ENCODE assay signal across 8 mouse cellular contexts in genomic region chr11:100931254-100931921, GRCm38 (mm10). TPM values are rescaled to one million over a fixed set of nuclear protein-coding genes. Genes with fewer than 3 reads are reported as not detected.
DNase-seq lines count a peak whose midpoint lies in the region; ATAC-seq and TF ChIP-seq lines count a peak whose summit lies in the region.

No protein-coding gene starts in this region.

- H3K79me2 ChIP-seq in myocyte (ENCODE audit: control insufficient read depth, insufficient read depth): peaks cover 91% of the 10 kb centered on the region

- H3K27me3 ChIP-seq in myocyte (ENCODE audit: control insufficient read depth, insufficient read depth, insufficient read length): no peaks in the 10 kb centered on the region

- intact Hi-C loops in left cerebral cortex, postnatal 36 days (cut with DNase I): no loop called here

- peak overlapping the region; percentile 71 for H3K4me2 ChIP-seq in myocyte (ENCODE audit: low read depth)

- peak; percentile 91 for ATAC-seq in CD4-positive, CD25-positive, alpha-beta regulatory T cell, adult 4 months
- ATAC-seq in granulocyte monocyte progenitor cell, adult 5-6 weeks (replicated peaks; ENCODE audit: poor library complexity, severe bottlenecking): peak; percentile 60
- ATAC-seq in cerebellum, adult (ENCODE audit: insufficient number of reproducible peaks, low FRiP score, low TSS enrichment): no peak

- H3K4me3 ChIP-seq in myocyte: peak overlapping the region; percentile 8

- DNase-seq in embryo, embryonic 11 days: peak; percentile 3
- DNase-seq in embryo, embryonic 10 days (ENCODE audit: low spot score): no peak
- DNase-seq in kidney, postnatal 25 days: peak; percentile 52 to 63
- no peak for DNase-seq in left cerebral cortex, postnatal 36 days (ENCODE audit: low spot score in 2 of 2)

- H3ac ChIP-seq in myocyte (ENCODE audit: control insufficient read depth, insufficient read length): no peak overlapping the region

- TF ChIP-seq POLR2A in myocyte (IDR thresholded peaks at IDR 0.05; ENCODE audit: insufficient read length, low read depth): no peak

- H3K36me3 ChIP-seq in myocyte (ENCODE audit: control insufficient read depth, insufficient read depth): no peaks in the 10 kb centered on the region

TF ChIP-seq in myocyte, 11 proteins besides CTCF, POLR2A, EP300 and RAD21:
- TF ChIP-seq TCF3 (IDR thresholded peaks at IDR 0.05; ENCODE audit: insufficient read length, low read depth) (no peak), POLR2AphosphoS2 (IDR thresholded peaks at IDR 0.05; ENCODE audit: insufficient read length, low read depth) (no peak), E2F4 (IDR thresholded peaks at IDR 0.05; ENCODE audit: insufficient read depth) (no peak), MYOD1 (IDR thresholded peaks at IDR 0.05; ENCODE audit: control insufficient read depth in 1 of 3, insufficient read length in 2 of 3, low read depth in 2 of 3) (no peak), USF1 (IDR thresholded peaks at IDR 0.05; ENCODE audit: low read depth) (no peak), MAX (IDR thresholded peaks at IDR 0.05; ENCODE audit: low read depth) (no peak), MYOG (IDR thresholded peaks at IDR 0.05; ENCODE audit: control insufficient read depth in 1 of 3, insufficient read depth in 1 of 3, insufficient read length in 2 of 3, low read depth in 2 of 3) (no peak), SRF (IDR thresholded peaks at IDR 0.05; ENCODE audit: control insufficient read depth, insufficient read length, low read depth) (no peak), TCF12 (IDR thresholded peaks at IDR 0.05; ENCODE audit: insufficient read depth, poor library complexity, severe bottlenecking) (no peak), CEBPB (IDR thresholded peaks at IDR 0.05; ENCODE audit: insufficient read depth, poor library complexity, severe bottlenecking) (no peak), REST (IDR thresholded peaks at IDR 0.05; ENCODE audit: insufficient read depth, insufficient read length) (no peak)

RNA-seq across cellular contexts. Expression of gene Stat3, which starts 8.0 kb away (rescaled TPM):
- 100 to 1,000 TPM; 105 to 122 TPM for polyA plus RNA-seq in CD4-positive, CD25-positive, alpha-beta regulatory T cell, adult 4 months (2017; shearing (Covaris generic))
- 51.6 and 54.7 TPM in 2 replicates for total RNA-seq in granulocyte monocyte progenitor cell, adult 5-6 weeks (2014; fragmentation: Nextera tagmentation)
- 52.1 and 80.7 TPM in 2 replicates for total RNA-seq in granulocyte monocyte progenitor cell, adult 5-6 weeks (2017)
- 93.7 TPM for polyA plus RNA-seq in myocyte (2012; fragmentation: generic; extraction: Trizol)
- 10 to 100 TPM; 29.6 to 44.7 TPM for total RNA-seq in left cerebral cortex, postnatal 36 days (2021)

RNA-seq across cellular contexts. Expression of gene Cavin1, which starts 39.3 kb away (rescaled TPM):
- polyA plus RNA-seq in CD4-positive, CD25-positive, alpha-beta regulatory T cell, adult 4 months (2017; shearing (Covaris generic)): 1 to 10 TPM; 1.8 to 3.1 TPM
- 1.1 and 1.5 TPM in 2 replicates for total RNA-seq in granulocyte monocyte progenitor cell, adult 5-6 weeks (2014; fragmentation: Nextera tagmentation)
- 0.93 and 1.6 TPM in 2 replicates for total RNA-seq in granulocyte monocyte progenitor cell, adult 5-6 weeks (2017)
- polyA plus RNA-seq in myocyte (2012; fragmentation: generic; extraction: Trizol): 284 TPM
- 10 to 100 TPM; 17.4 to 20.4 TPM for total RNA-seq in left cerebral cortex, postnatal 36 days (2021)

Comparison
In these comparisons a context has a peak if more than half of its experiments do, and no peak if none do; other contexts are left out.
1. DNase-seq: peak in embryo, embryonic 11 days (single experiment) and kidney, postnatal 25 days (2 of 2); none in embryo, embryonic 10 days (single experiment) and left cerebral cortex, postnatal 36 days (0 of 2).
2. RNA of gene Cavin1, which starts 39.3 kb away (total RNA-seq): 17.4 to 20.4 TPM in left cerebral cortex, postnatal 36 days; 0.93 to 1.6 TPM in granulocyte monocyte progenitor cell, adult 5-6 weeks; every median in the first group is over 4 times any median in the second.